Mouse (Mus musculus): ENCODE measurements around the gene Cobll1. TPM values are rescaled to one million over a fixed set of nuclear protein-coding genes. Genes with fewer than 3 reads are reported as not detected.

Gene Cobll1
- 1.1 and 3.1 TPM in 2 replicates for polyA plus RNA-seq (2021; fragmentation: Nextera tagmentation)
- long read RNA-seq, experiment 1, partial matches to known transcripts, result 2 of 4 reads
- long read RNA-seq, experiment 1, other reads (novel, unspliced or antisense), result 2 of 4 reads
- long read RNA-seq, experiment 2, partial matches to known transcripts, result 2 of 2 reads
- long read RNA-seq, experiment 2, other reads (novel, unspliced or antisense), result 0 of 2 reads

GRCm38 (mm10) chr2:65238964-65239570 lies at the start of gene Cobll1:
Gene Cobll1 (minus strand): TSS chr2:65239403.

Other genes starting within 250 kb of the Cobll1 start
- 34.0 and 51.3 TPM in 2 replicates for gene Grb14, start 214.4 kb downstream of the Cobll1 start, polyA plus RNA-seq (2021; fragmentation: Nextera tagmentation)
- gene Slc38a11, start 124.6 kb upstream of the Cobll1 start, polyA plus RNA-seq (2021; fragmentation: Nextera tagmentation), result 0.88 and 2.6 TPM in 2 replicates

All from left cerebral cortex, adult 6 months (tissue).